Mouse (Mus musculus): Measurements from ENCODE around the gene Pfas. TPM values are rescaled to one million over a fixed set of nuclear protein-coding genes. Genes with fewer than 3 reads are reported as not detected.
"Not testable (repeated sequence)": the region's sequence is repeated elsewhere in the genome, so short reads cannot be mapped to it uniquely, and the experiment has no call there.

Pfas gene
- total RNA-seq, 2 experiments from 2014 or later = 22.1 to 23.4 TPM

DNA sequence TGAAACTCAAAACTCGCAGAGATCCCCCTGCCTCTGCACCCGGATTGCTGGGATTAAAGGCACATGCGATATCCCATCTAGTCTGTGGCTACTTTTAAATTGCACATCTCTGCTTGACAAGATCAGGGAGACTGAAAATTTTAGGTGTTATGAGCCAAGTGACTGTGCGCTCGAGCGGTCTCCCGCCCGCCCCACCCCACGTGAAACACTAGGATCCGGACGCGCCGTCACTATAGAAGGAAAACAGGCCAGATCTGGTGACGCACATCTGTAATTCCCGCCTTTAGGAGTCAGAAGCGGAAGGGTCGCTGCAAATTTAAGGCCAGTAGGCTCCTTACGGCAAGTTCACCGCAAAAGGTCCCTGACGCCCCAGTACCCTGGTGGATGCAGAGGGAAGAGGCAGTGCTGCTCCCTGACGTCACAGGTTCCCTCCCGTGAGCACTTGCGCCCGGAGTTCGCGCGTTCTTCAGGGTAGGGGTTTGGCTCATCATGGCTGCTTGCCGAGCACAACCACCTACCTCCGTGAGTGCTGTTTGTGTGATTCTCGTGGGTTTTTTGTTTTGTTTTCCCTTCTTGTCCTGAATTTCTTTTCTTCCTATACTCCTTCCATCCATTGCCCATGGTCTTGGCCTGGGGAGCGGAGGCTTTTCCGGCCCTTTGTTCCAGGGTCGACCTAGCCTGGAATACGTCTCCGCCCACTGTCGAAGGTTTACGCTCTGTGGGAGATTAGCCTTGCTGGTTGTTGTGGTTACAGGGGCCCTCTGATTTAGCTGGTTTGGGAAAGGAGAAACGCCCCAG, 7.6 kb upstream of the Pfas start, which contains the start of gene Ctc1:
Gene Ctc1 (plus strand): TSS at position 268 of the 798 bp plus-strand sequence.
- peak; percentile 89 to 92 for DNase-seq (ENCODE audit: low spot score in 2 of 2)

DNA sequence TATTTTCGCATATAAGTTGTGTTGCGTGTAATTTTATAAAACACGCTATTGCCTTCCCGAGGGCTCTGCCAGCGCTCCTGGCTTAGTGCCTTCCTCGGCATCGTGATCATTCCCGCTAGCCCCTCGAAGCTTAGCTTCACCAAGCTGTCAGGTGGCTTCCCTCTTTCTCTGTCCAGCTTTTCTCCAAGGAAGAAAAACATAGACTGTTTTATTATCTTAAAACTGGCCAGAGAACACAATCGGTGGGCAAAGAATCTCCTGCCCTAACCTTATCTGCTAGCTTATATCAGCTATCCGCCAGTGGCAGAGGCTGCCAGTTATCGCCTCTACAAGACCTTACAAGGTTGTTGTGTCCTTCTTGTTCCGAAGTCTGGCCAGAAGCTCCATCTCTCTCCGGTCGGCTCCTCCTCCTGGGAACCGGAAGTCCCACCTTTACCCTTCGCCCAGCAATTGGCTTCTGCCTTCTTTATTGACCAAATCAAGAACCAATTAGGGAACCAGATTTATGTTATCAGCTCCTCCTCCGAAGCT, 3.9 kb upstream of the Pfas start:
- peak; percentile 82 to 92 for DNase-seq (ENCODE audit: low spot score in 2 of 2)

DNA sequence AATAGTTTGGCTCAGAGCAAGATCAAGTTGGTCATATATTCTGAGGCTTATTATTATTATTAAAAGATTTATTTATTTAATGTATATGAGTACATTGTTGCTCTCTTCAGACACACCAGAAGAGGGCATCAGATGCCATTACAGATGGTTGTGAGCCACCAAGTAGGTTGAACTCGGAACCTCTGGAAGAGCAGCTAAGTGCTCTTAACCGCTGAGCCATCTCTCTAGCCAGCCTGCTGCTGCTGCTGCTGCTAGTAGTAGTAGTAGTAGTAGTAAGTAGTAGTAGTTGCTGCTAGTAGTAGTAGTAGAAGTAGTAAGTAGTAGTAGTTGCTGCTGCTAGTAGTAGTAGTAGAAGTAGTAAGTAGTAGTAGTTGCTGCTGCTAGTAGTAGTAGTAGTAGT, 3.2 kb upstream of the Pfas start:
- DNase-seq (ENCODE audit: low spot score in 2 of 2) = not testable (repeated sequence)

DNA sequence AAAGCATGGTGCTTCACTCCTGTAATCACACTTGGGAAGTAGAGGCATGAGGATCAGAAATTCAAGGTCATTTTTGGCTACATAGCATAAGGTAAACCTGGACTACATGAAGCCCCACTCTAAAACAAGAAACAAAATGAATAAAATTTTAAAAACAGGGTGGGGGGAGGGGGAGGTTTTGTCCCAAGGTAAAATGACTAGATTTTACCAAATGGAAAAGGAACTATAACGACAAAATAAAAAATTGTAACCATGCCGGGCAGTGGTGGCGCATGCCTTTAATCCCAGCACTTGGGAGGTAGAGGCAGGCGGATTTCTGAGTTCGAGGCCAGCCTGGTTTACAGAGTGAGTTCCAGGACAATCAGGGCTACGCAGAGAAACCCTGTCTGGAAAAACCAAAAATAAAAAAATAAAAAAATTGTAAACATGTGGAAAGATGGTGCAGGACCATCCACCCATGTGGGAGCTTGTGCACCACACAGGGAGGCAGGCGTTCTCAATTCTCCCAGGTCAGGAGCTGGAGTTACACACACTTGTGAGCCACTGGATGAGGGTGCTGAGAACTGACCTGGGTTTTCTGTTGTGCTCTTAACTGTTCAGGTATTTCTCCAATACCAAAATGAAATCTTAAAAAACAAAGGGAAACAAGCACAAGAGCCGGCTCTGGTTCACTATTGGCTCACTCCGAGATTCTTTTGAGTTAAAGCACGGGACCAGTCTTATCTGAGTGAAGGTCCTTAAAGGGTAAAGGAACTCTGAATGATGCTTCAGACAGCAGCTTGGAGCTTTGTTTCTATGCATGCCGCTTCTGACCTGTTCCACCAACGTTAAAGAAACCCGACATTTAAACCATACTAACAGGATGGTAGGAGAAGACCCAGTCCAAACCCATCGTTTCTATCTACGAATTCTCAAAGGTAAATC, 2.4 kb upstream of the Pfas start:
- DNase-seq (ENCODE audit: low spot score in 2 of 2) = no peak

DNA sequence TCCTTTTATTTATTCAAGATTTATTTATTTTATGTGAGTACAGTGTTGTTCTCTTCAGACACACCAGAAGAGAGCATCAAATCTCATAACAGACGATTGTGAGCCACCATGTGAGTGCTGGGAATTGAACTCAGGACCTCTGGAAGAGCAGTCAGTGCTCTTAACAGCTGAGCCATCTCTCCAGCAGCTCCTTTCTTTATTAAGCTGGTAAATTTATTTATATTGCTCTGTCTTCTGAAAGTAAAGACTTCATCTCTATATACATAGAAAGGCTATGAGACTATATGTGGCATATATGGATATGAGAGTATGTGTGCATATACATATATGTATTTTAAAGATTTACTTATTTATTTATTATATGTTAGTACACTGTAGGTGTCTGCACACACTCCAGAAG, 1.2 kb upstream of the Pfas start:
- no peak for DNase-seq (ENCODE audit: low spot score in 2 of 2)

DNA sequence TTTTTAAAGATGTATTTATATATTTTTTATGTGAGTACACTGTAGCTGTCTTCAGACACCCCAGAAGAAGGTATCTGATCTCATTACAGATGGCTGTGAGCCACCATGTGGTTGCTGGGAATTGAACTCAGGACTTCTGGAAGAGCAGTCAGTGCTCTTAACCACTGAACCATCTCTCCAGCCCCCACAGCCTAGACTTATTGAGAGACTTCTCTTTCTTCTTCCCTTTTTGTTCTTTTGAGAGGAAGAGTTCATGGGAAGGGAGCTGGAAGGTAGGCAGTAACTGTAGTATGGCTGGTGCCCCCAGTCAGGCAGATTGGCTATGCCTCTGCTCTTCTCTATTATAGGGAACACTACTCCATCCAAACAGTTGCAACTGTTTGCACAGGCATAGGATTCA, 1.7 kb downstream of the Pfas start:
- DNase-seq (ENCODE audit: low spot score in 2 of 2) = not testable (repeated sequence)

DNA sequence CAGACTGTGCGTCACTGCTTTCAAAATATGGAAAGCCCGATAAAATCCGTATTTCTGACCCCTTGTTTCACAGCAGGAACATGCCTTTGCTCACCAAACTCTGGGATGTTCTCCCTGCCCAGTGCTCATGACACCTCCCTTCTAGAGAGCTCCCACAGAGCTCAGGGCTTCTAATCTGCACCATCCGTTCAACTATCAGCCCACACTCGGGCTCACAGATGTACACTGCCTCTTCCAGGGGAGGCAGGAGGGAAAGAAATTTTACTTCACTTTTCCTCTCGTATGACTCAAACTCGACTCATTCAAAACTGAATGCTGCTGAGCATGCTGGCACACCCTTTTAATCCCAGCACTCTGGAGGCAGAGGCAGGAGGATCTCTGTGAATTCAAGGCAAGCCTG, 3.1 kb downstream of the Pfas start:
- peak in 1 of 2 experiments; percentile 35 for DNase-seq (ENCODE audit: low spot score in 2 of 2)

DNA sequence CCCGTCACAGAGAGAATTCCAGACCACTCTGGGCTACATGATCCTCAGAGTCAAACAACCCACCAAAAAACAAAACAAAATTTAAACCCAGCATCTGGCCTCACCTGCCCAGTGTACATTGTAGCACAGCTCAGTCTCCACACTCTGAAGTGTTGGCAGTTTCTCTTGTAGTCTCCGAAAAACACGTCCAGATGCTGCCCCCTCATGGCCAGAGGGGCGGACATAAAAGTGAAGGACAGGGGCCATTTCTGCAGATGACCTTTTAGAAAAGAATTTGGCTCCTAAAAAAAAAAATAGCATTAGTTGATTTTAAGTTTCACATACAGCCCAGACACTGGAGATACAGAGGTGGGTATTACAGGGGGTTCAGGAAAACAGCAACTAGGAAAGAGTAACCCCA, 4.7 kb downstream of the Pfas start:
- no peak for DNase-seq (ENCODE audit: low spot score in 2 of 2)

DNA sequence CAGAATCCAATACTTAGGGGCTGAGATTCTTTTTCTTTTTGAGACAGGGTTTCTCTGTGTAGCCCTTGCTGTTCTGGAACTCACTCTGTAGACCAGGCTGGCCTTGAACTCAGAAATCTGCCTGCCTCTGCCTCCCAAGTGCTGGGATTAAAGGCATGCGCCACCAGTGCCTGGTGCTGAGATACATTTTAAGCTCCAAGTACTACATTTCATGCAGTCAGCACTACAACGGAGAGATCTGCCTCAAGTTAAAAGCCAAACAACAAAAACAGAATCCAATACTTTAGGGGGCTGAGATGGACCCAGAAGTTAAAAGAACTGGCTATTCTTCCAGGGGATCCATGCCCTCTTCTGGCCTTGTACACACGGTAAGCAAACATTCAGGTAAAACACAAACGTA, 5.5 kb downstream of the Pfas start:
- DNase-seq (ENCODE audit: low spot score in 2 of 2) = not testable (repeated sequence)

DNA sequence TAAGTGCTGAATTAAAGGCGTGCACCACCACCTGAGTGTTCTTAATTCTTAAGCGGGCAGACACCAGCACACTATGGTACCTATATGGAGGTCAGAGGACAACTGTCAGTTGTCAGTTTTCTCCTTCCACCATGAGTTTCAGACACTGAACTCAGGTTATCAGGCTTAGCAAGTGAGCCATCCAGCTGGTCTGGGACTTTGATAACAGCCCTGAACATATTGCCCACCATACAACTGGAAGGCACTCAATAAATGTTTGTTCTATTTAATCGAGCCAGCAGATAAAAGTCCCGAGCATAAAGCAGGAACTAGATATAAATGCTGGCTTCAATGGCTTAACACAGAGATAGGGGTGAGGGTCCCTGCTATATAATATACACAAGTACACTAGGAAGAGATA, 11.2 kb downstream of the Pfas start:
- DNase-seq (ENCODE audit: low spot score in 2 of 2) = no peak

DNA sequence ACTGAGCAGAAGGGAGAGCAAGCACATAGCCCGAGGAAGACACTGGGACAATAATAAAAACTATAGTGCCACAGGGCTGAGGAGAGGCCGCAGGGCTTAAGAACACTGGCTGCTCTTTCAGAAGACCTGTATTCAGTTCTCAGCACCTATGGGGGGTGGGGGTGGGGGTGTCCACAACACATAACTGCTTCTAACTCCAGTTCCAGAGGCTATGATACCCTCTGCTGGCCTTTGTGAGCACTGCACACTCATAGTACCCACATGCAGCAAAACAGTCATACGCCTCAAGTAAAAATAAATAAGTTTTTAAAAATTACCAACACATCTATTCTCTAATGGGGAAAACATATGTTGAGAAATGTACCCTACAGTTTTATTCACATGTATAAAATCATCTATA, 13.9 kb downstream of the Pfas start:
- DNase-seq (ENCODE audit: low spot score in 2 of 2) = no peak

DNA sequence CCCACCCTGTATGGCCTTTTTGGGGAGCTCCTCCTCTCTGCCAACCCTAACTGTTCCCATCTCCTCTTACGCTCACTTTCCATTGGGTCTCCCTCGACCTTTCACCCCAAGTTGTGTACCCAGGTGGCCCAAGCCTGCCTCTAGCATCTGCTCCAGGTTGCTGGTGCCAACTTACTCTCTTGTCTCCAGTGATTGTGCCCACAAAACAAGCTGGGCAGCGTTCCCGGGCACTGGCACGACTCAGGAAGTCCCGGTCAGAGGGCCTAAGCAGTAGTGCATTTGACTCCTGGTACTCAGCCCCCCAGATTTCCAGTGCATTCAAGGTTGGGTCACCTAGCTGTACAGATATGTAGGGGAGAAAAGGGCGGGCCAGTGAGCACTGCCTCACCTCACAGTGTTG, 15.1 kb downstream of the Pfas start:
- DNase-seq (ENCODE audit: low spot score in 2 of 2) = no peak

DNA sequence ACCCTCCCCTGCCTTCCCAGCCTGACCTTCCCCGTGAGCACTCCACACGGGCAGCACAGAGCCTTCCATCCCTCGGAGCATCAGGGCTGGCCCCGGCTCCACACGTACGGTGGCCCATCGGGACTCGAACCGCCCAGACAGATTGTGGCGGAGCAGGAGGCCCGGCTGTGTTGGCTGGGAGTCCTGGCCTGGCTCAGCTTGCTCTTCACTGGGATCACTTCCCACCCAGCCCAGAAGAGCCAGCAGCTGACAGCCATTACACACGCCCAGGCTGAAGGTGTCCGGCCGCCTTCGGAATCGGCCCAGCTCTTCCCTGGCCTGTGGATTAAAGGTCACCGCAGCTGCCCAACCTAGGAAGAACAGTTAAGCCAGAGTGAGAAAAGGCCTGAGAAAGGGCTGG, 19.9 kb downstream of the Pfas start:
- DNase-seq (ENCODE audit: low spot score in 2 of 2) = no peak

DNA sequence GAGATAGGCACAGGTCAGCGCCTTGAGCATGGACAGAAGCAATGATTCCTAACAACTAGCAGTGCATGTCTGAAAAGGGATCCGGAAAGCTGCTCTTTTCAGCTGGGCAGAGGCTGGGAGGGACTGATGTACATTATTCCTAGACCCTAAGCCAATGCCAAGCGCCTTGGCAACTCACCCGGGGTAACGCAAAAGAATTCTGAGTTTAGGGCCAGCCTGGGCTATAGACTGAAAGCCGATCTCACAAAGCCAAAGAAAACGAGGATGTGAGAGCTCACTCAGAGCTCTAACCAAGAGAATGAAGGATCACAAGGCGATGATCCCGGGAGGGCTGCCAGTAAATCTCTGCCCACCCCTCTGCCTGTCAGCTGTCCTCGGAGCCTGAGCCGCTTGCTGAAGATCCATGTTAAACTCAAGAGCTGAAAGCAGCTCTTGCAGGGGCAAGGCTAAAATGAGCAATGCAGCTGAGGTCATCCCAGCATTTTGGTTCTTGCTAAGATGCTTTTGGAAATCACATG, 20.8 kb downstream of the Pfas start:
- DNase-seq (ENCODE audit: low spot score in 2 of 2) = no peak

DNA sequence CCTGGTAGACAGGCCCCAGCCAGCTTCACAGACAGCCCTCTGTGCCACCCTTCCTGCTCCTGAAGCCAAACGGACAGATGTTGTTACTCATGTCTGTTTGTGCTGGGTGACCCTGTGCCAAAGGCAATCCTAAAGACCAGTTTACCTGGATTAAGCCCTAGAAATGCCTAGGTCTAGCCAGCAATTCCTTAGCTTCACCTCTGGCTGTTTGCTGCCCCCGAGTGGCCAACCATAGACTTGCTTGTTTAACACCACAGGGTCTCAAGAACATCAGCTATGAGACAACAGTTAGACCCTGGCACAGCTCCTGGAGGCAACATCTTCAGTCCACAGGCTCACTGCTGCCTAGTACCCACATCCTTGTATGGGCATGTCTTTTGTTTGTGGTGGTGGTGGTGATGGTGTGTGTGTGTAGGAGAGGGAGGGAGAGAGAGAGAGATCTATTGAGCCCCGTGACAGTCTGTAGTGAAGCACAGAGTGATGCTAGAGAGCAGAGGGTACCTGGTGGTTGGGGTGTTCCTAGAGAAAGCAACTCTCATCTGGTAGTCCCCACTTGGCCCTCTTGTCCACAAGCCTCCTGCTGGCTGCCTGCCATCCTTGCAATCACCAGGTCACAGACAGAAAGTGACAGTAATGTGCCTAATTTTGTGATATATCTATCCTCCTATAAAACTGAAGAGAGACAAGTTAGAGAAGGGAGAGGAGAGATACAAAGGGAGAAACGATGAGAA, 25.5 kb downstream of the Pfas start:
- DNase-seq (ENCODE audit: low spot score in 2 of 2) = peak; percentile 44 to 66

DNA sequence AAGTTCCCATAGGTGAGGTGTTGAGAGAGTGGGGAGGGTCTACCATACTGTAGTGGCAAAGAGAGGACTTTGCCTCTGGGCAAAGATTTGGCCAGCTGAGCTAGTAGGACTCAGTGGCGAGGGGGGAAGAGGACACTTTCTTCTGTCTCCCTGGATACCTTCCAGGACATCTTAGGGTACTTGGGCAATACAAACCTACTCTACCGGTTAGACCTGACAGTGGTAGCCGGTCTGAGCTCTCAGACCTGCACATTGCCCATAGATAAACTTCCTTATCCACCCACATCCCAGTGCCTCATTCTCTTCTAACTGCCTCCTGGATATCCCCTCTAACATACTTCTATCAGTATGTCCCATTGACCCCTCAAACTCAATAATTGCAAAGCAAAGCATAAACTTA, 27.3 kb downstream of the Pfas start:
- DNase-seq (ENCODE audit: low spot score in 2 of 2) = no peak

DNA sequence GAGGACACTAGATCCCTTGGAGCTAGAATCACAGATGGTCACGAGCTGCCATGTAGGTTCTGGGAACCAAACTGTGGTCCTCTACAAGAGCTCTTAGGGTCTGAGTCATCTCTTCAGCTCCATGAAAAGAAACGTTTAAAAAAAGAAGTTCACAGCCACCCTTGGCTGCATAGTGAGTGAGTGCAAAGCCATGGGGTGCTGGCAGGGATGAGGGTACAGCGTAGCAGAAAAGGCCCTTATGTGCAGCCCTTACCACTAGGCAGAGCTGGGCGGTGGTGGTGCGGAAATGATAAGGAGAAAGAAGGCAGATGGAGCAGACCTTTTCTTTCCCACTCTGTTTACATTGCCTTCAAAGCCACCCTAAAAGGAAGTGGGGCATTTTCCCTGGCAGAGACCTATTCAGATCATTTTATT, 28.9 kb downstream of the Pfas start:
- DNase-seq (ENCODE audit: low spot score in 2 of 2) = no peak

DNA sequence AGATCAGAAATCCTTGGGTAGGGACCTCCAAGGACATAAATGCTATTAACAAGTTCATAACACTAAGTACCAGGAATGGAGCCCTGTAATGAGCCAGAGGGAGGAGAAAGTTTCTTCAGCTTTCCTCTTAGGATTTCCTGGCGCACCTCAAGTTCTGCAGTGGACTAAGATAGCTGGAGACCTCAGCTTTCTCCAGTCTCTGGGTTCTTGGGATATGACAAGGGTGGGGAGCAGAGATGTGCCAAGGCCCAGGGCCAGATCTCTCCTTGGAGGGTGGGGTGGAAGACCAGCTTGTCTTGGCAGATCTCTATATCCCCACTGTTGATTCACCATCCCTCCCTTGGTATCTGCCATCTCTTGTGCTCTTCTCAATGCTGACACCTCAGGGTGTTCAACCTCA, 32.7 kb downstream of the Pfas start:
- no peak for DNase-seq (ENCODE audit: low spot score in 2 of 2)

DNA sequence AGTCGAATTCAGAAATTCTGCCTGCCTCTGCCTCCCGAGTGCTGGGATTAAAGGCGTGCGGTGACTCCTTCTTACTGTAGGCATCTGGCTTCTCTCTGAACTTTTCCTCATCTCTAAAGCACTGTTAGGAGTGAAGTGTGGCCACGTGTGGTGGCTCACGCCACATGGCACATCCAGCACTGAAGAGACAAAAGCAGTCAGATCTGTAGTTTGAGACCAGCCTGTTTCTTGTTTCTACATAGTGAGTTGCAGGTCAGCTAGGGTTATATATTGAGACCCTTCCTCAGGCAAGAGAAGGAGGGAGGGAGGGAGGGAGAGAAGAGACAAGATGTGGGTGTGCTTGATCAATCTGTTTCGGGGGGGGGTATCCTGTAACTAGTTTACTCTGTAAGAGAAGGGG, 33.2 kb downstream of the Pfas start, which contains the start of gene Rangrf:
Gene Rangrf (minus strand): TSS at position 101 of the 400 bp plus-strand sequence.
- DNase-seq (ENCODE audit: low spot score in 2 of 2) = no peak

DNA sequence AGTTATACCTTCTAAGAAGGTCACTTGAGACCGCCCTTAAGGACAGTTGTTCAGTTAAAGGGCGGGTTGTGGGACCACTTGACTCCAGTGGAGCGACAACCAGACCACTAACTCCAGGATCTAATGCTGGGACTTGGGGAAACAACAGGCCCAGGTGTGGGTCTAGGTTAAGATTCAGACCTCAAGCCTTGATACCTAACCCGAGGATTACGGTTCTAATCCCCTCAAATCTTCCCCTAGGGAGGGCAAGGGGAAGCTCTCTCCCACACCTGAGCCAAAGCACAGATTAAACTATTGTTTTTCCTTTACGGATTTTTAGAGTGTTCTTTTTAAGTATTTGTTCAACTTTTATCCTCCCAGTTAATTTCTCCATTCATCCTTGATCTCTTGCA, 34.2 kb downstream of the Pfas start:
- no peak for DNase-seq (ENCODE audit: low spot score in 2 of 2)

Measured in layer of hippocampus, adult 18-20 months (tissue).